Mouse (Mus musculus) telencephalon, adult 2 months (tissue): ENCODE measurements around the gene Yjefn3.

ENCODE experiments used
- DNase-seq: peaks from one replicate; pipeline ENCODE4 v3.0.0-alpha.2; 2011; ENCODE audit warnings: low read depth, low spot score

Gene Yjefn3

DNA sequence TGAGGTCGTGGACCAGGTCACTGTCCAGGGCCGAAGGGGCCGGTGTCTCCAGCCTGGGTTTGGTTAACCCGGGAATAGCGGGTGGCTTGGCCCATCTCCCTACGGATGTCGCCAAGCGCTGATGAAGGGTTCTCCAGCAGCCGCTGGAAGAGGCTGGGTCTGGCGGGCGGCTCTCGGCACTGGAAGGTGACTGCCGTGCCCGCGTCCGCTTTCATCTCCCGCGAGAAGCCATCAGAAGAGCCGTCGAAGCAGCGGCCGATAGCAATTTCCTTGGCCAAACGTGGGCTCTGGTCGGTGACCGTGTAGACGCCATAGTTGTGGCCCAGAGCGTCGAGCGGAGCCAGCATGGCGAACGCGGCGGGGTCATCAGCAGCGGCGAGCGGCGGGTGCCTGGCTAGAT, 21.7 kb downstream of the Yjefn3 start:
- DNase-seq, result no peak

DNA sequence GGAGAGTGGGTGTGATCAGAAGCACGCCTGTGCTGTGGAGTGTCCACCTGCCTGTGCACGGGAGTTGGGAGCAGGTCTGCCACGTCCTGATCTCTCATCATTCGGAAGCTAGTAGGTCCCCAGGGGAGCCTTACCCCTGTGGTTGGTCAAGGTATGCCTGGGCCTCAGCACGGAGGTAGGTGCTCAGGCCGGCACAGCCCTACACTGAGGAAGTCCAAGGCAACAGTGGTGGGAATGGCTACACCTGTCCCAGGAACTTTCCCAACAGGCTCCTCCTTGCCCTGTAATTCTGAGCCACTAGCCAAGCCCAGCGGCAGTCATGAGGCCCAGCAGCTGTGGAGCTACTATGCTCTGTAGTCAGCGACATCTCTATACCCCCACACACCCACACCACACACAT, 22.8 kb downstream of the Yjefn3 start:
- DNase-seq, result no peak

DNA sequence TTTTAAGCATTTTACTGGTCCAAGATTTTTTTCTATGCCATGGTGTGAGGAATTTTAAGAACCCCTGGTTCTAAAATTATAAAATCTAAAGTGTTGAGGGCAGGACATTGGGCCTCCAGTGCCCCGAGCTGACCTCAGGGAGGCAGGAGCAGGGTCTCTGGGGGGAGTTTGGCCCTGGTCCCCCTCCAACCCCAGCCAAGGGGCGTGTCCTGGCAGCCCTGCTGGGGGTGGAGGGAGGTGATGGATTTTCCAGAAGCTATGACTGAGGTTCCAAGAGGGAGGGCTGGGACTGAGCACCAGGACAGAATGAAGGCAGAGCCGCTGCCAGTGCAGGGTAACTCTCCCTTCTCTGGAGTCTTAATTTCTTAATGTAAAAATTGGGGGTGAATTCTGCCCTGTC, 24.5 kb downstream of the Yjefn3 start:
- no peak for DNase-seq

DNA sequence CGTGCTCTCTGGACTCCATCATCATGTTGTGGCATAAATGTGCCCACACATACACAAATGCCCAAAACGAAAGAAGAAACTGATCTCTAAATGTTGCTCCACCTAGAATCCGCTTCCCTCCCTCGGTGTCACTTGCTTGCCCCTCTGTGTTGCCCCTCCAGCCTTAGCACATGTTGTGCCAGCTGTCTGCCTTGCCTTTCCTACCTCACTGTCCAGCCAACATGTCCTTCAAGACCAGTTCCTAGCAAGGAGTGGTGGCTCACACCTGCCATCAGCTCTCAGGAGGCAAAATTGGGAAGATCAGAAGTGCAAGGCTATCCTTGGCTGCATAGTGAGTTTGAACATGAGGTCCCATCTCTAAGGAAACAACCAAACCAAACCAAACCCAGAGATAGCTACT, 25.1 kb downstream of the Yjefn3 start:
- DNase-seq, result no peak

DNA sequence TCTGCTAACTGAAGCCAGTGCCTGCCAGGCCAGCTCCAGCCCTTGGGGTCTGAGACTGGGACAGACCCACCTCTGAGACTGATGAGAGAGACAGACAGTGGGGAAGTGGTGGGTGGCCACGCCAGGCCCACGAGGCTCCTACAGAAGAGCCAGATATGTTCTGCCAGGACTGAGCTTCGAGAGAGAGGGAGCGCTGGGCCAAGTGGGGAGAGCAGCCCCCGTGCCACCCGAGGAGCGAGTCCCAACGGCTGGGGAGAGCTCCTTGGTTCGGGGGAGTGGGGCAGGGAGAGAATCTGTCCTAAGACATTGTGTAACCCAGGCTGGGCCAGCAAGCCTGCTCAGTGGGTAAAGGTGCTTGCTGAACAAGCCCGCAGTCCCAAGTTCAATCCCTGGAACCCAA, 25.5 kb downstream of the Yjefn3 start:
- DNase-seq, result no peak

DNA sequence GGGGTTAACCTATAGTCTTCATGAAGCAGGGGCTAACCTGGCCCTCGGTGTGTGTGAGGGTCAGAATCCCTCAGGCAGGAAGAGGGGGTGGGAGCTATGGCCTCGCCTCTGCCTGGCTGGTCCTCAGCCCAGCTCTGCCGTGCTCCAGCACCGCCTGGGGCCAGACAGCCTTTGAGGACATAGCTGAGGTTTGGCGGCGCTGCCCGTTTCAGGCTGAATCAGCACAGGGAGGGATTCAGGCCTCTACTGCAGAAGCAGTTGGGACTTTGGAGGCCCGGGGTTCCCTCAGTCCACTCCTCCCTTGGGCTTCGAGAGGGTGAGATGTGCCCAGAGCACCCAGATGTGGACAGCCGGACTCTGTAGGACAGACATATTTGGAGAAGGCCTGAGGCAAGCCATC, 26.4 kb downstream of the Yjefn3 start:
- DNase-seq, result no peak

DNA sequence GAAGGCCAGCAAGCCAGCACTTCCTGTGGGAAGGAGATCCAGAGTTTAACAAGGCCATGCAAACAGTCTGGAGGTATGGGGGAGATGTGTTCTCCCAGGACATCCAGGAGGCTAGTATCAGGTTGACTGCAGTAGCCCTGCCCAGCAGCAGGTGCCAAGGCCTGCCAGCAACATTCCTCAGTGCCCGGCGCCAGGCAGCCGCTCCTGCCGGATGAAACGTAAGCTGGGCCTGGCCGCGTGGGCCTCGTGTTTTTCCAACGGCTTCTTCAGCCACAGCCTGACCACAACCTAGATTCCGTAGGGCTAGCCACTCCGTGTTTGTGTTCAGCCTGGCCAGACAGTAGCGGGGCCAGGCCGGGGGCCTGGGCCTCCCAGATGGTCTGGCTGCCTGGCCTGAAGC, 27.9 kb downstream of the Yjefn3 start:
- no peak for DNase-seq

DNA sequence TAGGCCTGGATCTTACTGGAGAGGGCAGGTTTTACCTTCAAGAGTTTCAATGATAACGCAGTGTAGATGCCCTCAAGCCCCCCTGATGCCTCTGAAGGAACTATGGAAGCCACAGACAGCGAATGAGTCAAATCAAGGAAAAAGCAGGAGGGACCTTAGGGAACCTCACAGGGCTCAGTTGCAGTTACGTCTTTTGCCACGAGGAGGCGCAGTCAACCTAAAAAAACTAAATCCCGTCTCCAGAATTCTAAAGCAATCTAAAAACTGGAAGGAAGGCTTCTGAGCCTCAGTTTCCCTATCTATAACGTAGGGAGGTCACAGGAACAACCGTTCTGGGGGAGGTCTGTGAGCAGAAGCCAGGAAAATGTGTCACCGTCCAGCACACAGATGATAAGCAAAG, 28.4 kb downstream of the Yjefn3 start:
- DNase-seq, result peak; percentile 35

DNA sequence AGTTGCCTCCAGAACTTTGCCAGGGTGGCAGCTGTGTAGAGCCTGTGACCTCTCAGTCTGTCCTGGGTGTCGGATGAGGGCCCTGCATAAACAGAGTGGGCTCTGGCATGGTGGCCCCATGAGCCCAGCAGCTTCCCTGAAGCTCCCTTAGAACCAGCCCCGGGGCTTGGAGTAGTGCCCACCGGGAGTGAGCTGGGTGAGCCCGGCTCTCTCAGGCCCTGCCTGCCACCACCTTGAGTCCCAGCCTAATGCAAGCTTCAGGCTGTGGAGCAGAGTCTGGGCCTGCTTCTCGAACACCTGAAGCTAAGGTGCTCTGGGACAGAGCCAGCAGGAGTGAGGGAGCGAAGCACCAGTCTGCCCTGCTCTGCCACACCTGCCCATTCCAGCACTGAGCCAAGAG, 31.6 kb downstream of the Yjefn3 start:
- DNase-seq, result no peak

DNA sequence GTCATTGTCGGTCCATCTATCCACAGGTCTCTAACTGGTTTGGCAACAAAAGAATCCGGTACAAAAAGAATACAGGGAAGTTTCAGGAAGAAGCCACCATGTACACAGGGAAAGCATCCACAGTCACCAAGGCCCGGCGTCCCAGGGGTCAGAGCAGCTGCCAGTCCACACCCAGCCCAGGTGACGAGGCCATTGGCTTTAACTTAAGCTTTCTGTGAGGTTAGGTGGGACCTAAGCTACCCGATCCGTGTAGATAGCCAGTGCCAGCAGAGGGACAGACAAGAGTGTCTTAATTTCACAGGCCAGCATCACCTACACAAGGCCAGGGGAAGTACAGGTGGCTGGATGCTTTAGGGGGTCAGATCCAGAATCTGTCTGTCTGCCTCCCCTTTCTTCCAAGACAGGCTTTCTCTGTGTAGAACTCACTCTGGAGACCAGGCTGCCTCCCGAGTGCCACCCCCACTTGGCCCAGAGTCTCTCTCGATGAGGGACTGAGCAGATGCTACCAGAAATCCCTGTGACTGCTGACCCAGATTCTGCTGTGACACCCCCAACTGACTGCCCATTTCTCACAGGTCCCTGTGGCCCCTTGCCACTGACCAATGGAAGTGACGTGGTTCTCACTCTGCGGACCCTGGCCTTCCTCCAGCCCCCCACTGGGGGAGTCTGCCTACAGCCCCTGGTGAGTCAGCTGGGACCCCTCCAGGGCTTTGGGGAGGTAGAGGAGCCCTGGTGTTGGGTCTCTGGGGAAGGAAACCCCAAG, 32.3 kb downstream of the Yjefn3 start:
- no peak for DNase-seq

DNA sequence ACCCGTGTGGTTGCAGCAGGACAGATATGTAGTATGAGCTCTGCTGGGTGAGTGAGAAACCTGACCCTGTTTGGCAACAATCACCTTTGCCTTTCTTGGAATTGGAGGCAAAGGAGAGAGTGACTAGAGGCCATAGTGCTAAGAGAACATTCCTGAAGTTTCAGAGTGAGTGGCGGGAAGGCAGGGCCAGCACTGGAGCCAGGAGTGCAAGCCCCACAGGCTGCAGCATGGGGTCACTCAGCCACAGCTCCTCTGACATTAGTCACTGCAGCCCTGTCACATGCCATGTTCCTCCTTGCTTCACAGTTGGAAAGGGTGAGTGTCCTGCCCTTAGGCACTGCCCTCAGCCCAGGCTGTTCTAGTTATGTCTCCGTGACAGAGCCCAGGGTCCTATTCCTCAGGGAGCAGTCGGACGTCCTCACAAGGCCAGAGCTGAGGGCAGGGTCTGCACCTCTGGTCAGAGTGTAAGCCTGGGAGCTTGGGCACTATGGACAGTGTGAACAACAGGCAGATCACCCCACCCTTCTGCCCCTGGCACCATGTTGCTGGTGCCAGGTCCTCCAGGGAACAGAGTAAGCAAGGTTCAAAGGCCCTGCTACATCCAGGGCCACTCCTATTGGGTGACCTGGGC, 34.7 kb downstream of the Yjefn3 start:
- DNase-seq, result no peak

DNA sequence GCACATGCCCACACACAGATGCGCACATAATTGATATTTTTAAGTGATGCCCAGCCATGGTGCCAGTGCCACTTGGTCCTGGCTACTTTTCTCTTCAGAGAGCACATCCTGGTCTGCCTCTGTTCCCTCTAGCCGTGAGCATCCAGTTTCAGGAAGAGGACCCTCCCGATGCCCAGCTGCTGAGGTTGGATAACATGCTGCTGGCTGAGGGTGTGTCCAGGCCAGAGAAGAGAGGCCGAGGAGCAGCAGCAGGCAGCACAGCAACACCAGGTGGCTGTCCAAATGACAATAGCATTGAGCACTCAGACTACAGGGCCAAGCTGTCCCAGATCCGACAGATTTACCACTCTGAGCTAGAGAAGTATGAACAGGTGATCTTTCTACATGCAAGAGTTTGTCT, 38.3 kb downstream of the Yjefn3 start:
- DNase-seq, result no peak

DNA sequence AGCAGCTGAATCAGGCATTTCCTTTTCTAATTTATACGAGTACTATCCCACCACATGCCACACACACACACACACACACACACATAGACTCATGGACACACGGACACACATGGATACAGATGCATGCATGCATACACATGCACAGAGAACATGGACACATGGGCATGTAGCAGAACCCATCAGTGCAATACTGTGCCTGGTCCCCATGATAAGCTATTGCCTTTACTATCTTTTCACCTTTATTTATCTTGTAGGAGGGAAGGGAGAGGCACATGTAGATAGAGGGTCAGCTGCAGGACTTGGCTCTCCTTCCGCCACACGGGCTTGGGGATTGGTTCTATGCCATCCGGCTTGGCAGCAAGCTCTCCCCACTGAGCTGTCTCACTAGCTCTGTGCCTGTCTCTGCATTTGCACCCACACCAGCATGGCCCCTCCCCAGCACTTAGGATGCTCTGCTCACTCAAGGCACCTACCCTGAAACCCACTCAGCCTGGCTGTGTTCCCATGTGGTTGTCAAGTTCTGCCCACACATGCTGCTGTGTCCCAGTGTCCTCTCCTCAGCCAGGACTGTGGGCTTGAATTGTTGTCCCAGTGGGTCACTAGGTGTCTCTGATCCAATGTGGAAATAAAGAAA, 39.0 kb downstream of the Yjefn3 start:
- DNase-seq, result peak; percentile 23

DNA sequence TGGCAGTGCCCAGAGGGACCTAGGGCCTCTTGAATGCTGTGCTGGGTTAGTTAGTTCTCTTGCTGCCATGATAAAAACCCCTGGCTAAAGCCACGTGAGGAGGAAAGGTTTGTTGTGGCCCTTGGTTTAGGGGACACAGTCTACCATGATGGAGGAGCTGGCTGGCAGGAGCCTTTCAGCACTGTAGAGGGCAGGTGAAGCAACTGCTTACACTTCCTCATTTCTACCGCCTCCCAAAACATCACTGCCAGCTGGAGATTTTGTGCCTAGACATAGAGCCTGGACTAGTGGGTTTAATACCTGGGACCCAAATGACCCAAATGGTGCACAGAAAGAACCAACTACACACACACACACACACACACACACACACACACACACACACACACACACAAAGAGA, 41.3 kb downstream of the Yjefn3 start:
- DNase-seq, result no peak

DNA sequence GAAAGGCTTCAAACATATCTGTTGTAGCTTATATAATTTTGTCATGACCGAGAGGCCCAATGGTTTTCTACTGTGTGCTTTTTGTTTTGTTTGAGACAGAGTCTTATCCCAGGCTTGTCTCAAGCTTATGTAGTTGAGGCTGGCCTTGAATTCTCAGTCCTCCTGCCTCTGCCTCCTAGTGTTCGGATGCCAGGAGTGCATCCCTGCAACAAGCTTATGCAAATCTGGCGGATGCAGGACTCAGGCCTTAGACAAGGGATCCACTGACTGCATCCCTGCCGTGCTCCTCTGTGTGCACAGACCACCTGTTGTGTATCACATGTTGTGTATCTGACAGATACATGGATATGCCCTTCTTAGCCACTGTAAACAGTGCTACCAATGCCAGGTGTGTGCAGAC, 41.7 kb downstream of the Yjefn3 start:
- DNase-seq, result no peak

DNA sequence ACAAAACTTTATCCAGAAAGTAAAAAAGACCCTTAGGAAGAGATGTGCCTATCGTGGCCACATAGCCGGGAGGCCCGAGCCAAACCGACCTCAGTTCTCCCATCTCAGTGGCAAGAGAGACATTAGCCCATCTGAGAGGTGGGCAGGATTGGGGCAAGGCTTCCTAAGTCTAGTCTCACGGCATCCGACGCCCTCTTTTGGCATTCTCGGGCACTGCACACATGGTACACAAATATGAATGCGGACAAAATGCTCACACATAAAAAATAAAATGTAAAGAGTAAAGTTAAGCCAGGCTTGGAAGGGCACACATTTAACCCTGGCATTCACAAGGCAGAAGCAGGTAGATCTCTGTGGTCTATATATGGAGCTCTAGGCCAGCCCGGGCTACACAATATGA, 48.6 kb downstream of the Yjefn3 start:
- no peak for DNase-seq

DNA sequence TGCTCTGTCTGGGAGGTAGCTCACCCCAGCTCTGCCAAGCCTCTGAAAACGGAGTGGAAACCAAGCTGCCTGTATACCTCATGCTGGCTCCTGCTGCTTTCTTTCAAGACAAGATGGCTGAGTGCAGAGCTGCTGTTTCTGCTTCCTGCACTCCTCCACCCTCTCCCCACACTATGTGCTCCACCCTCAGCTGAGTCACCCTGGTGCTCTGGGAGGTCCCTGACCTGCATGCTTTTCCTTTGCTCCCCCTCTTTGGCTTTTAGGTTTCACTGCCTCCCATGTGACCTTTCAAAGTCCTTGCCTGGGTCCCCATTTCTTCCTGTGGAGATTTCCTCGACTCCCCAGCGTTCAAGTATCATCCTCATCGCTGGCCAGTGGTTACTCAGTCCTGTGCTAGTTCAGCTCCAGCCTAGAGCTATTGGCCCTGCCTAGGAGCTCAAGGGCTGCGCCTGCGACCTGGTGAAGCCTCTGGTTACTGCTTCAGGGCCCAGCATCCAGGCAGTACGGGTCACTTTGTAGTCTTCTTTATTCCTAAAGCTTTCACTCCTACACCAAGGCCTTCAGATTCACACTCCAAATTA, 51.5 kb downstream of the Yjefn3 start:
- DNase-seq, result no peak

DNA sequence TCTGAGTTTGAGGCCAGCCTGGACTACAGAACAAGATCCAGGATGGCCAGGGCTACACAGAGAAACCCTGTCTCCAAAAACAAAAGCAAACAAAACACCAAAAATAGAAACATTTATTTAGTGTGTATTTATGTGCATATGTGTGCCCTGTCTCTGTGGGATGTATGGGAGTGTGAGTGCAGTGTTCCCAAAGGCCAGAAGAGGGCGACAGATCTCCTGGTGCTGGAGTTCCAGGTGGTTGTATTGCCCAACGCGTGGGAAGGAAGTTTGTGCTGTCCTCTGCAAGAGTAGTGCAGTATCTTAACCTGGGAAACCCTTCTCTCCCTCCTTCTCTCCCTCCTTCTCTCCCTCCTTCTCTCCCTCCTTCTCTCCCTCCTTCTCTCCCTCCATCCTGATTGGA, 52.6 kb downstream of the Yjefn3 start:
- no peak for DNase-seq

DNA sequence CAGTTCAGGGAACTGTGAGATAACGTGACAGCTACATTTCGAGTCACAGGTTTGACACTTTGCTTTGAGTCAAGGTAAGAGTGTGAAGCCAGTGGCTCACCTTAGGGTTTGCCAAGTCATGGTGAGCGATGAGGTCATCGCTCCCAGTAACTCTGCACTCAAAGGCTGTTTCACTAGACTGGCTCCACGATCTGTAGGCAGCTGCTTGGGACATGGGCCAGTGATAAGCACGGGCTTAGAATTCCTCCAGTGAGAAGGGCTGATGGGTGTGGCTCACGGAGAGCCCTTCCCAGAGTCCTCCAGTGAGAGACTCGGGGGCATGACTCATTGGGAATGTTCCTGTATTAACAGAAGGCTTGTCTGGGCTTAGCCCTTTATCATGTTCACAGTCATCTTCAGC, 53.6 kb downstream of the Yjefn3 start:
- no peak for DNase-seq

DNA sequence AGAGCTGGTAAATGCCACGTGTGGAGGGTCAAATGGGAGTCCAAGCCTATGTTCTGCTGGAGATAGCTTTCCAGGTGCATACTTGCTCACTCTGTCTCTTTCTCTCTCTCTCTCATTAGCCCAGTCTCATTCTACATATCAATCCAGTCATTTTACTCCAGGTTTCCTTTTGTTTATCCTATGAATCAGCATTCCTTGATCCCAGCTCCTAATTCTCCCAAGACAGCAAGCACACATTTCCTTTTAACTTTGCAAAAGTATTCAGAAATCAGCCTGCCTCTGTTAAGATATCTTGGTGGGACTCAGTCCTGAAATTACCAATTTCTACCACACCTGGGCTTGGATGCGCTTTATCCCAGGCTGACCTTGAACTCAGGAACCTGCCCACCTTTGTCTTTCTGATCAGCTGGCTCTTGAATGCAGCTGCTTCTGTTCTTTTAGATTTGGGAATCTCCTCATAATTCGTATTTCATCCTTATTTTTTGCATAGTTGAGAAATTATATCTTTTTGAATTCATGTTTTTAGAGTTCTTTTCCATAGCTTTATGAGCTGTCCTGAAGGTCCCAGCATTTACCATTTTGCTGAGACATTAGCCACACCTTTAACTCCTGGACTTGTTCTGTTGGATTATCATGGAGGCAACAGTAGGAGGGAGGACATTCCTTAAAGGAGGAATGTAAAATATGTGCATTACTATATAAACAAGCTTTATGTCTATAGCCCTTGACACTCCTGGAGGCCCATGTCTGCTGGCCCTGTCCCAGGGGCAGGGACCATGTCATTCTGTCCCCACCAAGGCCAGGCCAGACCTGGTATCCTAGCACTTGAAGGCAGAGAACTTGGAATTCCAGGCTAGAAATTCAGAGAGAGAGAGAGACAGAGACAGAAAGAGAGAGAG, 55.1 kb downstream of the Yjefn3 start:
- no peak for DNase-seq
